Mouse (Mus musculus) E14TG2a.4 (cell line): ENCODE data around the gene Gm17409.

Experiments used
- CTCF ChIP-seq: conservative IDR thresholded peaks from 2 replicates; pipeline ENCODE4 v1.5.1; 2014; ENCODE audit warnings: low read length
- NANOG ChIP-seq: IDR thresholded peaks from 2 replicates; pipeline ENCODE4 v1.6.1; 2014; ENCODE audit warnings: borderline replicate concordance, low read length, mixed read lengths
- POU5F1 ChIP-seq: IDR thresholded peaks from 2 replicates; pipeline ENCODE4 v1.6.1; 2014; ENCODE audit warnings: low read length, borderline replicate concordance

GRCm38 (mm10) chr2:58434438-58434837, 35.5 kb upstream of the Gm17409 start:
- TF ChIP-seq CTCF: no peak
- no peak for TF ChIP-seq POU5F1
- TF ChIP-seq NANOG: no peak
